Mouse (Mus musculus) ES-E14 (cell line): ENCODE results near the gene Suv39h2.

Source experiments
- CHD2 ChIP-seq: IDR thresholded peaks from 2 replicates; pipeline ENCODE4 v1.6.1; 2014; ENCODE audit warnings: mild to moderate bottlenecking, low read depth, low read length, inconsistent platforms
- HCFC1 ChIP-seq: IDR thresholded peaks from 2 replicates; pipeline ENCODE4 v1.6.1; 2012; ENCODE audit warnings: low read length, inconsistent platforms, borderline replicate concordance; ENCODE audit not compliant: insufficient read depth
- MAFK ChIP-seq: IDR thresholded peaks from 2 replicates; pipeline ENCODE4 v1.6.1; 2014; ENCODE audit warnings: mild to moderate bottlenecking, low read depth, low read length, inconsistent platforms; ENCODE audit not compliant: insufficient read depth
- ZC3H11A ChIP-seq: IDR thresholded peaks from 2 replicates; pipeline ENCODE4 v1.6.1; 2012; ENCODE audit warnings: low read depth, mild to moderate bottlenecking, inconsistent platforms, low read length, borderline replicate concordance
- ZNF384 ChIP-seq: IDR thresholded peaks from 2 replicates; pipeline ENCODE4 v1.6.1; 2012; ENCODE audit warnings: low read depth, low read length, inconsistent platforms

DNA sequence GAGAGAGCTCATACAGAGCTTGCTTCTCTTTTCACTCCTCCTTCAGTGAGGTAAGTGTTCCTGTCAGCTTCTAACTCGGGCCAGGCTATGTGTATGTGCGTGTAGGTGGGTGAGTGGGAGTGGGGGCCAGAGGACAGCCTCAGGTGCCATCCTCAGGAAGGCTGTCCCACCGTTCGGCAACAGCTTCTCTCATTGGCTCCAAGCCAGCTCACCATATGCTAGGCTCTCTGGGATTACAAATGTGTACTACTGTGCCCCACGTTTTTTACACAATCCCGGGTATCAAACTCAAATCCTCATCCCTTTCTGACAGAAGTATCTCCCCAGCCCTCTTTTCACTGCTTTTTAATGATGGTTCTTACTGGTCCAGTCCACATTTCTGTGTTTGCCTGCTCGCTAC lies 30.6 kb downstream of the Suv39h2 start:
- TF ChIP-seq MAFK (no peak), ZNF384 (no peak), ZC3H11A (no peak), HCFC1 (no peak), CHD2 (no peak)
